Mouse (Mus musculus): ENCODE results near the gene Poln. TPM values are rescaled to one million over a fixed set of nuclear protein-coding genes. Genes with fewer than 3 reads are reported as not detected.

The Poln gene
- polyA plus RNA-seq (2015; fragmentation: Nextera tagmentation; extraction: Ambion mirVana) = 0.45 and 0.52 TPM in 2 replicates

- Histone ChIP-seq H3K4me2 (peak within 1 kb of the TSS; percentile 72), H3K4me1 (replicated peaks) (peaks cover 17% of the 10 kb centered on the region), H3K9me3 (replicated peaks) (no peaks in the 10 kb centered on the region), H3K9ac (peak within 1 kb of the TSS; percentile 85), H3K27ac (peak within 1 kb of the TSS; percentile 88), H3K36me3 (peaks cover 9% of the 10 kb centered on the region), H3K4me3 (peak within 1 kb of the TSS; percentile 74), H3K27me3 (no peaks in the 10 kb centered on the region)
- WGBS = under 1% methylated on average over 57 of the region's 57 CpGs
- ATAC-seq (replicated peaks; ENCODE audit: insufficient number of reproducible peaks, insufficient read depth, low FRiP score, low read depth) = peak; percentile 100
Measured at GRCm38 (mm10) chr5:34168950-34169891, at the start of gene Poln, which contains the start of gene Haus3. TSS of gene Poln (minus strand) at chr5:34169448. TSS of gene Haus3 (minus strand) at chr5:34169527.

GRCm38 (mm10) chr5:34218672-34219071, 49.4 kb upstream of the Poln start:
- H3K4me3 ChIP-seq = no peak overlapping the region
- H3K4me2 ChIP-seq = no peak overlapping the region
- no peak overlapping the region for H3K27ac ChIP-seq
- 65% methylated on average over 5 of the region's 5 CpGs for WGBS
- H3K9ac ChIP-seq = no peak overlapping the region
- ATAC-seq (replicated peaks; ENCODE audit: insufficient number of reproducible peaks, insufficient read depth, low FRiP score, low read depth) = no peak
- H3K4me1 ChIP-seq (replicated peaks) = peaks cover 38% of the 10 kb centered on the region
- H3K9me3 ChIP-seq (replicated peaks) = no peaks in the 10 kb centered on the region
- H3K27me3 ChIP-seq = peaks cover 29% of the 10 kb centered on the region
- H3K36me3 ChIP-seq = no peaks in the 10 kb centered on the region

- WGBS = 20% methylated on average over 9 of the region's 9 CpGs
- H3K27ac ChIP-seq = peak overlapping the region; percentile 59
- no peak overlapping the region for H3K4me3 ChIP-seq
- H3K36me3 ChIP-seq = no peaks in the 10 kb centered on the region
- H3K9me3 ChIP-seq (replicated peaks) = no peaks in the 10 kb centered on the region
- no peak overlapping the region for H3K9ac ChIP-seq
- peak overlapping the region; percentile 38 for H3K4me2 ChIP-seq
- peaks cover 42% of the 10 kb centered on the region for H3K4me1 ChIP-seq (replicated peaks)
- peak; percentile 90 for ATAC-seq (replicated peaks; ENCODE audit: insufficient number of reproducible peaks, insufficient read depth, low FRiP score, low read depth)
- peaks cover 24% of the 10 kb centered on the region for H3K27me3 ChIP-seq
Measured at GRCm38 (mm10) chr5:34217756-34218155, 48.5 kb upstream of the Poln start.

GRCm38 (mm10) chr5:34216025-34216424, 46.8 kb upstream of the Poln start:
- Histone ChIP-seq H3K4me3 (no peak overlapping the region), H3K9ac (no peak overlapping the region), H3K27ac (no peak overlapping the region), H3K27me3 (peaks cover 14% of the 10 kb centered on the region), H3K9me3 (replicated peaks) (no peaks in the 10 kb centered on the region), H3K4me2 (no peak overlapping the region), H3K4me1 (replicated peaks) (peaks cover 42% of the 10 kb centered on the region), H3K36me3 (no peaks in the 10 kb centered on the region)
- no peak for ATAC-seq (replicated peaks; ENCODE audit: insufficient number of reproducible peaks, insufficient read depth, low FRiP score, low read depth)
- WGBS = 87% methylated on average over 7 of the region's 7 CpGs

- H3K4me3 ChIP-seq = no peak overlapping the region
- no peaks in the 10 kb centered on the region for H3K9me3 ChIP-seq (replicated peaks)
- no peak overlapping the region for H3K27ac ChIP-seq
- H3K36me3 ChIP-seq = no peaks in the 10 kb centered on the region
- H3K4me2 ChIP-seq = no peak overlapping the region
- no peak for ATAC-seq (replicated peaks; ENCODE audit: insufficient number of reproducible peaks, insufficient read depth, low FRiP score, low read depth)
- H3K27me3 ChIP-seq = peaks cover 8% of the 10 kb centered on the region; the same call in 1 of the 2 replicates
- WGBS = 41% methylated on average over 8 of the region's 8 CpGs
- H3K9ac ChIP-seq = no peak overlapping the region
- peaks cover 38% of the 10 kb centered on the region for H3K4me1 ChIP-seq (replicated peaks)
Measured at GRCm38 (mm10) chr5:34213659-34214058, 44.4 kb upstream of the Poln start.

- 4% methylated on average over 1 of the region's 1 CpGs for WGBS
- Histone ChIP-seq H3K4me1 (replicated peaks) (peaks cover 25% of the 10 kb centered on the region), H3K4me3 (no peak overlapping the region), H3K9me3 (replicated peaks) (no peaks in the 10 kb centered on the region), H3K27me3 (no peaks in the 10 kb centered on the region), H3K36me3 (no peaks in the 10 kb centered on the region), H3K9ac (no peak overlapping the region), H3K4me2 (no peak overlapping the region), H3K27ac (no peak overlapping the region)
- ATAC-seq (replicated peaks; ENCODE audit: insufficient number of reproducible peaks, insufficient read depth, low FRiP score, low read depth) = no peak
Measured at GRCm38 (mm10) chr5:34210279-34210678, 41.0 kb upstream of the Poln start.

- Histone ChIP-seq H3K4me2 (no peak overlapping the region), H3K27ac (no peak overlapping the region), H3K9ac (no peak overlapping the region), H3K9me3 (replicated peaks) (no peaks in the 10 kb centered on the region), H3K36me3 (no peaks in the 10 kb centered on the region), H3K4me1 (replicated peaks) (peaks cover 8% of the 10 kb centered on the region; the same call in 1 of the 2 replicates), H3K4me3 (no peak overlapping the region), H3K27me3 (no peaks in the 10 kb centered on the region)
- WGBS = 57% methylated on average over 3 of the region's 3 CpGs
- ATAC-seq (replicated peaks; ENCODE audit: insufficient number of reproducible peaks, insufficient read depth, low FRiP score, low read depth) = 0 out of 2 replicates have a peak, but pooled peaks have one; percentile 15
Measured at GRCm38 (mm10) chr5:34207503-34207902, 38.3 kb upstream of the Poln start.

- H3K36me3 ChIP-seq = no peaks in the 10 kb centered on the region
- peaks cover 22% of the 10 kb centered on the region for H3K4me1 ChIP-seq (replicated peaks)
- H3K9ac ChIP-seq = no peak overlapping the region
- no peak overlapping the region for H3K4me3 ChIP-seq
- H3K4me2 ChIP-seq = no peak overlapping the region
- H3K27ac ChIP-seq = no peak overlapping the region
- 31% methylated on average over 2 of the region's 2 CpGs for WGBS
- no peaks in the 10 kb centered on the region for H3K9me3 ChIP-seq (replicated peaks)
- no peak; the same call in 1 of the 2 replicates for ATAC-seq (replicated peaks; ENCODE audit: insufficient number of reproducible peaks, insufficient read depth, low FRiP score, low read depth)
- no peaks in the 10 kb centered on the region for H3K27me3 ChIP-seq
Measured at GRCm38 (mm10) chr5:34205788-34206187, 36.5 kb upstream of the Poln start.

- Histone ChIP-seq H3K9me3 (replicated peaks) (no peaks in the 10 kb centered on the region), H3K4me1 (replicated peaks) (peaks cover 23% of the 10 kb centered on the region), H3K9ac (no peak overlapping the region), H3K36me3 (no peaks in the 10 kb centered on the region), H3K4me3 (no peak overlapping the region), H3K4me2 (no peak overlapping the region), H3K27ac (no peak overlapping the region), H3K27me3 (no peaks in the 10 kb centered on the region)
- 70% methylated on average over 2 of the region's 2 CpGs for WGBS
- ATAC-seq (replicated peaks; ENCODE audit: insufficient number of reproducible peaks, insufficient read depth, low FRiP score, low read depth) = no peak
Measured at GRCm38 (mm10) chr5:34204911-34205310, 35.7 kb upstream of the Poln start.

GRCm38 (mm10) chr5:34202006-34202405, 32.8 kb upstream of the Poln start:
- Histone ChIP-seq H3K4me3 (no peak overlapping the region), H3K36me3 (no peaks in the 10 kb centered on the region), H3K9me3 (replicated peaks) (no peaks in the 10 kb centered on the region), H3K9ac (no peak overlapping the region), H3K4me1 (replicated peaks) (peaks cover 23% of the 10 kb centered on the region), H3K27ac (no peak overlapping the region), H3K4me2 (no peak overlapping the region), H3K27me3 (no peaks in the 10 kb centered on the region)
- WGBS = 35% methylated on average over 4 of the region's 4 CpGs
- no peak for ATAC-seq (replicated peaks; ENCODE audit: insufficient number of reproducible peaks, insufficient read depth, low FRiP score, low read depth)

GRCm38 (mm10) chr5:34201396-34201795, 32.1 kb upstream of the Poln start:
- Histone ChIP-seq H3K4me2 (no peak overlapping the region), H3K9me3 (replicated peaks) (no peaks in the 10 kb centered on the region), H3K36me3 (no peaks in the 10 kb centered on the region), H3K27ac (no peak overlapping the region), H3K4me3 (no peak overlapping the region), H3K4me1 (replicated peaks) (peaks cover 23% of the 10 kb centered on the region), H3K9ac (no peak overlapping the region), H3K27me3 (no peaks in the 10 kb centered on the region)
- 51% methylated on average over 2 of the region's 2 CpGs for WGBS
- ATAC-seq (replicated peaks; ENCODE audit: insufficient number of reproducible peaks, insufficient read depth, low FRiP score, low read depth) = no peak

All from heart, embryonic 15.5 days (tissue).